In the genomic region with DNA sequence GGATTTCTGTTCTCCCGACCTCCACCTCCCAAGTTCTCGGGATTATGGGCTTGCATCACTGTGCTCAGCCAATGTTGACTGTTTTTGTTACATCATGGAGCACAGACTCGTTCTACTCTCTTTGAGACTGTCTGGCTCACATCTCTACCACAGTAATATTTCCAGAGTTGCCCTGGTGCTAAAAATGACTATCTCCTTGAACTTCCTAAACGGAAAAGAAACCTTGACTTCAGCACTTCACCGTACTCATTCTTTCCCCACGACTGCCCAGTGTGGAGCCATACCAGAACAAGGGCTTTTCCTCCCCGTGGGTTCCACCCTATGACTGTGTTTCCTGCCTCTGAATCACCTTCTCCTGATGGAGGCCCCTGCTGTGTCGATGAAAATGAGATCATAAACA, we compare ENCODE assay signal across 14 mouse cellular contexts.
DNase-seq lines count a peak whose midpoint lies in the region; ATAC-seq lines count a peak whose summit lies in the region.
"Had no signal": no experiment of that assay in that cellular context is flagged by ENCODE, and none has a peak within 500 bp of the region (broad histone marks: within the 10 kb centered on the region; RNA-seq: fewer than 3 reads in every experiment).

No protein-coding gene starts in this region.

- 58% methylated on average over 8 of the region's 8 CpGs for WGBS in heart, embryonic 10.5 days
- 37% methylated on average over 8 of the region's 8 CpGs for WGBS in heart, embryonic 16.5 days
- WGBS in limb, embryonic 10.5 days, result 77% methylated on average over 8 of the region's 8 CpGs

- peaks cover 23% of the 10 kb centered on the region for H3K36me3 ChIP-seq in heart, embryonic 10.5 days
- H3K36me3 ChIP-seq in heart, embryonic 16.5 days (ENCODE audit: control insufficient read depth, insufficient read depth), result peaks cover 11% of the 10 kb centered on the region
- no peaks in the 10 kb centered on the region for H3K36me3 ChIP-seq in limb, embryonic 10.5 days
- H3K36me3 ChIP-seq: forebrain, embryonic 12.5 days had no signal

- no peak overlapping the region for H3K27ac ChIP-seq in heart, embryonic 10.5 days
- peak overlapping the region; percentile 78 for H3K27ac ChIP-seq in heart, embryonic 16.5 days (ENCODE audit: low read length)
- no peak overlapping the region for H3K27ac ChIP-seq in limb, embryonic 10.5 days
- H3K27ac ChIP-seq: forebrain, embryonic 12.5 days had no signal

- no peak overlapping the region for H3K4me3 ChIP-seq in heart, embryonic 10.5 days
- H3K4me3 ChIP-seq in heart, embryonic 16.5 days (ENCODE audit: low read length), result no peak overlapping the region
- no peak overlapping the region for H3K4me3 ChIP-seq in limb, embryonic 10.5 days
- H3K4me3 ChIP-seq: forebrain, embryonic 12.5 days had no signal

- H3K4me1 ChIP-seq in heart, embryonic 10.5 days, result no peaks in the 10 kb centered on the region
- H3K4me1 ChIP-seq in heart, embryonic 16.5 days (ENCODE audit: control insufficient read depth, insufficient read depth, low read length), result peaks cover 15% of the 10 kb centered on the region
- H3K4me1 ChIP-seq in limb, embryonic 10.5 days, result peaks cover 8% of the 10 kb centered on the region

- H3K27me3 ChIP-seq in heart, embryonic 10.5 days (ENCODE audit: insufficient read depth, poor library complexity, severe bottlenecking), result no peaks in the 10 kb centered on the region
- H3K27me3 ChIP-seq in heart, embryonic 16.5 days (ENCODE audit: control insufficient read depth, insufficient read depth, low read length), result no peaks in the 10 kb centered on the region
- no peaks in the 10 kb centered on the region for H3K27me3 ChIP-seq in limb, embryonic 10.5 days (ENCODE audit: low read depth, poor library complexity, severe bottlenecking)
- H3K27me3 ChIP-seq: CH12.LX; forebrain, embryonic 12.5 days had no signal

- no peaks in the 10 kb centered on the region for H3K9me3 ChIP-seq in heart, embryonic 10.5 days
- H3K9me3 ChIP-seq in heart, embryonic 16.5 days (replicated peaks; ENCODE audit: control insufficient read depth, low read length), result no peaks in the 10 kb centered on the region
- no peaks in the 10 kb centered on the region for H3K9me3 ChIP-seq in limb, embryonic 10.5 days (replicated peaks)
- H3K9me3 ChIP-seq: forebrain, embryonic 12.5 days had no signal

- no peak overlapping the region for H3K9ac ChIP-seq in heart, embryonic 16.5 days (ENCODE audit: low read length)
- H3K9ac ChIP-seq: forebrain, embryonic 12.5 days had no signal

- ATAC-seq in heart, embryonic 16.5 days (replicated peaks; ENCODE audit: extremely low read depth, insufficient read depth, low FRiP score), result peak; percentile 79

- no peak overlapping the region for H3K4me2 ChIP-seq in heart, embryonic 16.5 days (ENCODE audit: low read depth, low read length)
- H3K4me2 ChIP-seq: forebrain, embryonic 12.5 days; midbrain, embryonic 11.5 days had no signal

- DNase-seq in heart, adult 8-10 months (ENCODE audit: low spot score), result peak; percentile 49
- no peak for DNase-seq in heart, embryonic 10.5 days (ENCODE audit: low spot score)
- peak; percentile 72 for DNase-seq in 3T3-L1 (ENCODE audit: low read depth, low spot score)
- DNase-seq in adrenal gland, postnatal 10 days, result peak; percentile 13
- no peak for DNase-seq in thymus, postnatal 4 days
- no peak for DNase-seq in limb, embryonic 10.5 days (ENCODE audit: low spot score)
- DNase-seq: cerebellum, adult 9-10 months; kidney, postnatal 25 days; right cerebral cortex, postnatal 4 days; thymus, postnatal 36 days had no signal

Comparison
In these comparisons a context has a peak if more than half of its experiments do, and no peak if none do; other contexts are left out.
1. DNase-seq: peak in heart, adult 8-10 months (single experiment), 3T3-L1 (single experiment) and adrenal gland, postnatal 10 days (single experiment); none in heart, embryonic 10.5 days (single experiment), thymus, postnatal 4 days (single experiment) and limb, embryonic 10.5 days (single experiment).